Mouse (Mus musculus) myocyte (in vitro differentiated cells): ENCODE data around the gene Olfr766-ps1.

Source experiments
- MAX ChIP-seq: IDR thresholded peaks from one replicate; pipeline ENCODE4 v1.6.1; 2011; ENCODE audit warnings: low read depth, mild to moderate bottlenecking, control low read depth
- MYOD1 ChIP-seq, 3 experiments: IDR thresholded peaks; one replicate each; pipeline ENCODE4 v1.6.1; 2011; ENCODE audit warnings: control low read depth in 2 of 3, low read depth in 2 of 3, mild to moderate bottlenecking in 2 of 3, moderate library complexity in 1 of 3; ENCODE audit not compliant: insufficient read length in 2 of 3, control insufficient read depth in 1 of 3
- POLR2A ChIP-seq: IDR thresholded peaks from one replicate; pipeline ENCODE4 v1.6.1; 2011; ENCODE audit warnings: low read depth, mild to moderate bottlenecking, control low read depth, moderate library complexity; ENCODE audit not compliant: insufficient read length

DNA sequence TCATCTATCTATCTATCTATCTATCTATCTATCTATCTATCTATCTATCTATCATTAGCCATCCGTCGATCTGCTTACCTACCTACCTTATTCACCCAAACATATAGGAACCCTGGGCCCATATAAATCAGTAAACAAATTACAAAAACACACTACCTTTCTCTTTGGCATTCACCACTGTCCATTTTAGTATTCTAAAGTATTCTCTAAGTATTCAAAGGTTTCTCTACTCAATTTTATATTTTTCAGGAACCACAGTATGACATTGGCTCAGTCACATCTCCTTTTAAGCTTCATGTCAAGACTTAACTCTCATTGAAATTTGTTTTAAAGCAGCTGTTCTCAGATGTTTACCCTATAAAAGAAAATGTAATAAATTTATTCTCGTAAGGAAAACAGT, 46.4 kb upstream of the Olfr766-ps1 start:
- TF ChIP-seq MYOD1 (IDR thresholded peaks at IDR 0.05; ENCODE audit: control insufficient read depth in 1 of 3, insufficient read length in 2 of 3, low read depth in 2 of 3), result no peak
- no peak for TF ChIP-seq POLR2A
- TF ChIP-seq MAX, result no peak
